Mouse (Mus musculus): Measurements from ENCODE around the gene Arhgdia. TPM values are rescaled to one million over a fixed set of nuclear protein-coding genes. Genes with fewer than 3 reads are reported as not detected.
A peak's percentile ranks its signal among the peaks of the same experiment; 100 is the strongest.

The Arhgdia gene
- total RNA-seq, 2 experiments from 2014 or later: 344 to 379 TPM

GRCm38 (mm10) chr11:120580190-120580589 is 1.2 kb downstream of the Arhgdia start:
- DNase-seq (ENCODE audit: low spot score in 2 of 2): no peak

GRCm38 (mm10) chr11:120579316-120580107 is 1.9 kb downstream of the Arhgdia start:
- peak; percentile 83 to 85 for DNase-seq (ENCODE audit: low spot score in 2 of 2)

- DNase-seq (ENCODE audit: low spot score in 2 of 2): no peak
Observed at GRCm38 (mm10) chr11:120578694-120579243, 2.7 kb downstream of the Arhgdia start.

GRCm38 (mm10) chr11:120578024-120578693 is 3.3 kb downstream of the Arhgdia start:
- DNase-seq (ENCODE audit: low spot score in 2 of 2): no peak

- DNase-seq (ENCODE audit: low spot score in 2 of 2): peak in 1 of 2 experiments; percentile 34
Observed at GRCm38 (mm10) chr11:120577211-120578023, 4.0 kb downstream of the Arhgdia start.

- DNase-seq (ENCODE audit: low spot score in 2 of 2): no peak
Observed at GRCm38 (mm10) chr11:120576365-120576981, 5.0 kb downstream of the Arhgdia start.

- no peak for DNase-seq (ENCODE audit: low spot score in 2 of 2)
Observed at GRCm38 (mm10) chr11:120575940-120576339, 5.5 kb downstream of the Arhgdia start.

GRCm38 (mm10) chr11:120575046-120575445 is 6.4 kb downstream of the Arhgdia start:
- DNase-seq (ENCODE audit: low spot score in 2 of 2): no peak

- no peak for DNase-seq (ENCODE audit: low spot score in 2 of 2)
Observed at GRCm38 (mm10) chr11:120574278-120574600, 7.2 kb downstream of the Arhgdia start.

GRCm38 (mm10) chr11:120573585-120574277 is 7.7 kb downstream of the Arhgdia start:
- DNase-seq (ENCODE audit: low spot score in 2 of 2): peak in 1 of 2 experiments; percentile 22

GRCm38 (mm10) chr11:120572752-120573584 is 8.5 kb downstream of the Arhgdia start, which contains the start of gene P4hb:
TSS of gene P4hb (minus strand) at chr11:120573253.
- peak; percentile 99 for DNase-seq (ENCODE audit: low spot score in 2 of 2)

GRCm38 (mm10) chr11:120572417-120572751 is 9.0 kb downstream of the Arhgdia start:
- DNase-seq (ENCODE audit: low spot score in 2 of 2): no peak

GRCm38 (mm10) chr11:120571754-120572416 is 9.5 kb downstream of the Arhgdia start:
- no peak for DNase-seq (ENCODE audit: low spot score in 2 of 2)

GRCm38 (mm10) chr11:120571122-120571521 is 10.3 kb downstream of the Arhgdia start:
- DNase-seq (ENCODE audit: low spot score in 2 of 2): no peak

GRCm38 (mm10) chr11:120568324-120568723 is 13.1 kb downstream of the Arhgdia start:
- DNase-seq (ENCODE audit: low spot score in 2 of 2): no peak

GRCm38 (mm10) chr11:120565114-120565513 is 16.3 kb downstream of the Arhgdia start:
- DNase-seq (ENCODE audit: low spot score in 2 of 2): no peak

- no peak for DNase-seq (ENCODE audit: low spot score in 2 of 2)
Observed at GRCm38 (mm10) chr11:120562949-120563348, 18.5 kb downstream of the Arhgdia start.

GRCm38 (mm10) chr11:120560952-120561728 is 20.3 kb downstream of the Arhgdia start:
- DNase-seq (ENCODE audit: low spot score in 2 of 2): no peak
